16 mouse cellular contexts compared by ENCODE assay signal in genomic region chr12:100386259-100386658, GRCm38 (mm10).
A peak's percentile ranks its signal among the peaks of the same experiment; 100 is the strongest.
DNase-seq lines count a peak whose midpoint lies in the region; ATAC-seq and TF ChIP-seq lines count a peak whose summit lies in the region.
"Had no signal": no experiment of that assay in that cellular context is flagged by ENCODE, and none has a peak within 500 bp of the region (broad histone marks: within the 10 kb centered on the region; RNA-seq: fewer than 3 reads in every experiment).

No protein-coding gene starts in this region.

- peaks cover 17% of the 10 kb centered on the region for H3K4me1 ChIP-seq in embryonic facial prominence, embryonic 13.5 days
- H3K4me1 ChIP-seq in embryonic facial prominence, embryonic 10.5 days = 0 out of 2 replicates have a peak, but pooled peaks cover 9% of the 10 kb centered on the region
- peaks cover 9% of the 10 kb centered on the region; the same call in 1 of the 2 replicates for H3K4me1 ChIP-seq in heart, postnatal 0 days (ENCODE audit: control insufficient read depth, insufficient read depth)
- no peaks in the 10 kb centered on the region for H3K4me1 ChIP-seq in heart, adult 2 months (ENCODE audit: control insufficient read depth, insufficient read depth, low read length)
- H3K4me1 ChIP-seq in limb, embryonic 15.5 days = peaks cover 5% of the 10 kb centered on the region; the same call in 1 of the 2 replicates
- H3K4me1 ChIP-seq: kidney, embryonic 15.5 days; neural tube, embryonic 12.5 days had no signal

- H3K9me3 ChIP-seq in embryonic facial prominence, embryonic 13.5 days = no peaks in the 10 kb centered on the region
- no peaks in the 10 kb centered on the region for H3K9me3 ChIP-seq in embryonic facial prominence, embryonic 10.5 days
- no peaks in the 10 kb centered on the region for H3K9me3 ChIP-seq in heart, postnatal 0 days (replicated peaks; ENCODE audit: control insufficient read depth, low read length)
- H3K9me3 ChIP-seq in limb, embryonic 15.5 days = no peaks in the 10 kb centered on the region
- H3K9me3 ChIP-seq: kidney, embryonic 15.5 days; neural tube, embryonic 12.5 days had no signal

- no peak overlapping the region for H3K4me3 ChIP-seq in embryonic facial prominence, embryonic 13.5 days
- no peak overlapping the region for H3K4me3 ChIP-seq in embryonic facial prominence, embryonic 10.5 days
- H3K4me3 ChIP-seq in heart, postnatal 0 days (ENCODE audit: low read depth, low read length) = no peak overlapping the region
- H3K4me3 ChIP-seq in heart, adult 2 months = no peak overlapping the region
- H3K4me3 ChIP-seq in limb, embryonic 15.5 days = no peak overlapping the region
- H3K4me3 ChIP-seq: kidney, embryonic 15.5 days; layer of hippocampus, adult 2 months; neural tube, embryonic 12.5 days had no signal

- TF ChIP-seq EP300 in heart, postnatal 0 days (IDR thresholded peaks at IDR 0.05; ENCODE audit: low read depth) = no peak
- no peak for TF ChIP-seq EP300 in heart, adult 2 months (IDR thresholded peaks at IDR 0.05; ENCODE audit: insufficient read depth, low read depth, low read length)

- 57% methylated on average over 3 of the region's 3 CpGs for WGBS in embryonic facial prominence, embryonic 13.5 days
- WGBS in embryonic facial prominence, embryonic 10.5 days = 95% methylated on average over 3 of the region's 3 CpGs
- 16% methylated on average over 3 of the region's 3 CpGs for WGBS in heart, postnatal 0 days
- WGBS in heart, adult 2 months = 35% methylated on average over 3 of the region's 3 CpGs
- 38% methylated on average over 3 of the region's 3 CpGs for WGBS in limb, embryonic 15.5 days

- DNase-seq in embryonic facial prominence, embryonic 10.5 days (ENCODE audit: low spot score) = no peak
- DNase-seq in heart, postnatal 0 days (ENCODE audit: low spot score) = peak; percentile 30
- DNase-seq in heart, adult 2 months = no peak
- peak; percentile 22 for DNase-seq in lung, postnatal 10 days
- DNase-seq in lung, adult 18-20 months = no peak
- DNase-seq in gastrocnemius, adult 18-20 months (ENCODE audit: low spot score) = no peak
- DNase-seq: adrenal gland, postnatal 25 days; B cell, adult 2 months; right cerebral cortex, postnatal 4 days; thymus, adult 2 months had no signal

- no peak overlapping the region for H3K9ac ChIP-seq in embryonic facial prominence, embryonic 13.5 days
- H3K9ac ChIP-seq in heart, postnatal 0 days (replicated peaks; ENCODE audit: low read depth, low read length) = no peak overlapping the region
- H3K9ac ChIP-seq in heart, adult 2 months (ENCODE audit: low read depth, low read length) = no peak overlapping the region
- no peak overlapping the region for H3K9ac ChIP-seq in limb, embryonic 15.5 days
- H3K9ac ChIP-seq: kidney, embryonic 15.5 days; liver, embryonic 14.5 days; neural tube, embryonic 12.5 days had no signal

- peaks cover 50% of the 10 kb centered on the region for H3K36me3 ChIP-seq in embryonic facial prominence, embryonic 13.5 days
- peaks cover 74% of the 10 kb centered on the region for H3K36me3 ChIP-seq in embryonic facial prominence, embryonic 10.5 days (replicated peaks)
- H3K36me3 ChIP-seq in heart, postnatal 0 days (replicated peaks; ENCODE audit: control insufficient read depth, insufficient read depth, low read length) = peaks cover 50% of the 10 kb centered on the region
- H3K36me3 ChIP-seq in heart, adult 2 months (ENCODE audit: control insufficient read depth, insufficient read depth, low read length) = no peaks in the 10 kb centered on the region
- H3K36me3 ChIP-seq in limb, embryonic 15.5 days = peaks cover 52% of the 10 kb centered on the region

- TF ChIP-seq POLR2A in heart, adult 2 months (IDR thresholded peaks at IDR 0.05; ENCODE audit: insufficient read depth, low read depth, low read length) = no peak

- no peaks in the 10 kb centered on the region for H3K79me2 ChIP-seq in heart, adult 2 months (replicated peaks; ENCODE audit: control insufficient read depth, insufficient read depth, low read length)

- peak; percentile 77 for ATAC-seq in embryonic facial prominence, embryonic 13.5 days (ENCODE audit: insufficient number of reproducible peaks, insufficient read depth, low FRiP score, low TSS enrichment, low read depth)
- peak; percentile 55; the same call in 1 of the 2 replicates for ATAC-seq in heart, postnatal 0 days (ENCODE audit: insufficient read depth, low read depth)
- ATAC-seq in limb, embryonic 15.5 days (ENCODE audit: insufficient number of reproducible peaks, low FRiP score, low TSS enrichment, low read depth) = peak; percentile 55; the same call in 1 of the 2 replicates

- peak overlapping the region; percentile 64; the same call in 1 of the 2 replicates for H3K27ac ChIP-seq in embryonic facial prominence, embryonic 13.5 days
- no peak overlapping the region for H3K27ac ChIP-seq in embryonic facial prominence, embryonic 10.5 days (replicated peaks)
- H3K27ac ChIP-seq in heart, postnatal 0 days (ENCODE audit: low read depth) = no peak overlapping the region
- no peak overlapping the region for H3K27ac ChIP-seq in heart, adult 2 months
- H3K27ac ChIP-seq in limb, embryonic 15.5 days = no peak overlapping the region
- H3K27ac ChIP-seq: kidney, embryonic 15.5 days; liver, embryonic 14.5 days; neural tube, embryonic 12.5 days had no signal

- H3K27me3 ChIP-seq in embryonic facial prominence, embryonic 13.5 days = no peaks in the 10 kb centered on the region
- H3K27me3 ChIP-seq in embryonic facial prominence, embryonic 10.5 days (replicated peaks; ENCODE audit: low read depth, poor library complexity, severe bottlenecking) = no peaks in the 10 kb centered on the region
- no peaks in the 10 kb centered on the region for H3K27me3 ChIP-seq in heart, postnatal 0 days (ENCODE audit: control insufficient read depth, insufficient read depth, low read length)
- H3K27me3 ChIP-seq in heart, adult 2 months (ENCODE audit: control insufficient read depth, insufficient read depth, low read length) = no peaks in the 10 kb centered on the region
- no peaks in the 10 kb centered on the region for H3K27me3 ChIP-seq in limb, embryonic 15.5 days
- H3K27me3 ChIP-seq: kidney, embryonic 15.5 days; neural tube, embryonic 12.5 days had no signal

- intact Hi-C loops in heart, adult 2 months (cut with DNase I) = no loop called here

- no peak for TF ChIP-seq CTCF in heart, postnatal 0 days (IDR thresholded peaks at IDR 0.05; ENCODE audit: low read depth)
- TF ChIP-seq CTCF in heart, adult 2 months (IDR thresholded peaks at IDR 0.05) = no peak

- H3K4me2 ChIP-seq in embryonic facial prominence, embryonic 13.5 days = no peak overlapping the region
- no peak overlapping the region for H3K4me2 ChIP-seq in heart, postnatal 0 days (ENCODE audit: low read depth, low read length)
- no peak overlapping the region for H3K4me2 ChIP-seq in limb, embryonic 15.5 days
- H3K4me2 ChIP-seq: kidney, embryonic 15.5 days; neural tube, embryonic 12.5 days had no signal

Comparison
In these comparisons a context has a peak if more than half of its experiments do, and no peak if none do; other contexts are left out.
1. DNase-seq: peak in heart, postnatal 0 days (single experiment) and lung, postnatal 10 days (single experiment); none in embryonic facial prominence, embryonic 10.5 days (single experiment), heart, adult 2 months (0 of 2), lung, adult 18-20 months (0 of 2) and gastrocnemius, adult 18-20 months (single experiment).
2. Peak in every context shown above with its lines, with median percentiles within 50 percentile points of each other: ATAC-seq.